Mouse (Mus musculus) heart, postnatal 14 days (tissue): ENCODE data around the gene Npc2. TPM values are rescaled to one million over a fixed set of nuclear protein-coding genes. Genes with fewer than 3 reads are reported as not detected.

Experiments
- DNase-seq, 2 experiments: peaks; one replicate each; pipeline ENCODE4 v3.0.0; 2021 to 2022
- intact Hi-C: fragments of 180-260 bp; cut with DNase I; formaldehyde crosslinking; loops from one replicate; pipeline ENCODE4 v1.15.1; 2025
- total RNA-seq, 2 experiments: library from RNA; stranded (reverse); gene quantifications; 2 replicates each; pipeline ENCODE4 v1.2.3; 2021

Npc2 gene
- total RNA-seq, 2 experiments from 2014 or later, result 30.8 to 32.7 TPM

DNA sequence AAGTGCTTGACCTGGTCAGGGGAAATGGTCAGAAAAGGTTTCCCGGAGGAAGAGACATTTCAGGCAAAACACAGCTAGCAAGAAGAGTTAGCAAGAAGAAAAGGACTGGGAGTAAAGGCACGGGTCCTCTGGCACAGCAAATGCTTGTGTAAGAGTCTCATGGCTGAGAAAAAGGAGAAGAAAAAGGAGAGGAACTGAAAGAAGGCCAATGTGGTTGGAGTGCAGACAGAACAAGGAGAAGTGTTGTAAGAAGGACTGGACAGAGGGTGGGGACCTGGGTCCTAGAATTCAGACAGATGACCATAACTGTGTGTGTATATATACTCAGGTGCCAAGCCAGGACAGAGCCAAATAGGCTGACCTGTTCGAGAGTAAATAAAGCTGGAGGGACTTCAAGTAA is 24.8 kb downstream of the Npc2 start:
- intact Hi-C loops, result no loop called here

DNA sequence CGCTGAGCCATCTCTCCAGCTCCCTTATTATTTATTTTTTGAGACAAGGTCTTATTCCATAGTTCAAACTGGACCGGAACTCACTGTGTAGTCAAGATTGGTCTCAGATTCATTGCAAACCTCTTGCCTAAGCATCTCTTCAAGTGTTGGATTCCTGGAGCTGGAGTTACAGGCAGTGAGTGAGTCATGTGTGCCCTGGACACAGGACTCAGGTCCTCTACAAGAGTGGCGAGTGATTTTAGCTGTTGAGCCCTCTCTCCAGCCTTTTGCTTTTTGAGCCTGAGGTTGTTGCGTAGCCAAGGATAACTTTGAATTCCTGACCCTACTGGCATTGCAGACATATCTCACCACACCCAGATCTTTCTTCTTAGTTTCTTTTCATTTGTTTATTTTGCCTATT is 27.3 kb downstream of the Npc2 start:
- intact Hi-C loops, result no loop called here
- DNase-seq, result no peak

More for the DNA sequence above, 24.8 kb downstream of the Npc2 start:
- no peak for DNase-seq

DNA sequence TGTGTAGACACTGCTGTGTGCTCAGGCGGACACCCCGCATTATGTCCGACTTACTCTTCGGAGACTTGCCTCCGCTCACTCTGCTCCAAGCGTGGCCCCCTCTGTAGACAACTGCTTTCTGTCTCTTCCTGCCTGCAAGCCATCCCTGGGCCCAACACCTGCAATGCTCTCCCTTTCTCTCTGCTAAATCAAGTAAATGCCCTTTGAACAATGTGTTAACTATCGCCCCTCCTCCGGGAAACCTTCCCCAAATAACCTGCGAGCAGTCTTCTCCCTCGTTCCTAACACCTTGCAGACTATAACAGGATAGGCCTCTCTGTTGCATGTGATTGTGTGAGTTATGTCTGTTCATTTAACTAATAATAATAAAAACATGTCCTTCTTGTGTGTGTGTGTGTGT is 29.5 kb downstream of the Npc2 start:
- no peak for DNase-seq
- intact Hi-C loops, result no loop called here

DNA sequence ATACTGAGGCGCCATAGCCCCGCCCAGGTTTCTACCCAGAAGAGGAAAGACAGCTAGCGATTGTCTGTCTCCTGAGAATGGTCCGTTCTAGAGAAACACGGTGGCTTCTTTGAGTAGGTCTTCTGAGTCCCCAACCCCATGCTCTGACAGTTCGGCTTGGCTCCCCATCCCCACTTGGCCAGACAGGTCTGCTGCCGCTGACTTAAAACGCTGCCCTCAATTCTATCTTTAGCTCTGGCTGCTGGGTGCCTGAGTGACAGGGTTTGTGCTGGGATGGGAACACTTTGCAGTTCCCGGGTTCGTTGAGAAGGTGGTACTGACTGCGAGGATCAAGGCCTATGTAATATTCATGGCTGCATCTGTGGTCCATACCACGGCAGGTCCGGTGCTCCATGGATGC is 39.6 kb downstream of the Npc2 start:
- no peak for DNase-seq
- intact Hi-C loops, result no loop called here

DNA sequence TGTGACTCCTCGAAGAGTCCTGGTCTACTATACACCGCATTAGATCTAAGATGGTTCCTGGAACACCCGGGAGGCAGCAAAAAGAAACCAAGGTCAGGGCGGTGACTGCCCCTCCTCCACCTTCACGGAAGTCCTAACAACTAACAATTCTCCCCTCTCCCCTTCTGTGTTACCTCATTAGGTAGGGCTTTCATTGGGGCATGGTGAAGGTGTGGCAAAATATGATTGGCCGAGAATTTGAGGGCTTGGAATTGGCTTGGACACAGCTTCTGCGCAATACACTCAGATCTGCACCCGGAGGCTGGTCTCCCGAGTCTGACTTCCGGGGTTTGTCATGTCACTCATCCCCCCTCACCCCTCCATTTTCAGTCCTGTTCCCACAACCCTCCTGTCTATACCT is 44.5 kb downstream of the Npc2 start:
- no peak for DNase-seq
- intact Hi-C loops, result no loop called here

DNA sequence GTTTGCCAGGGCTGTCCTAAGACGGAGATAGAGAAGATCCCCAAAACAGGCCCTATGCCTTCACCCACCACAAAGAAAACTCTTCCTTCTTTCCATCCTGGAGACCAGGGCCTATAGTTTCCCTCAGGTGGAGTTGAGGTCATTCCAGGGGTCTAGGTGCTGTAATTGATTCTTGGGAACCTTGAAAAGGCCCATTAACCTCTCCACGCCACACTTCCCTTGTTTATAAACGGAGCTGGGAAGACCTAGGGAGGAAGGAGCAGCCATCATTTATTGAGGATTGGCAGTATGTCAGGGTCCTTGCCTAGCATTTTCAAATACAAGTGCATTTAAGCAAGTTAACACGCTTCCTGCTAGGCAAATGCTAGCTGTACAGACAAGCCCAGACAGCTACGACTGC is 45.5 kb downstream of the Npc2 start:
- intact Hi-C loops, result no loop called here
- DNase-seq, result no peak

DNA sequence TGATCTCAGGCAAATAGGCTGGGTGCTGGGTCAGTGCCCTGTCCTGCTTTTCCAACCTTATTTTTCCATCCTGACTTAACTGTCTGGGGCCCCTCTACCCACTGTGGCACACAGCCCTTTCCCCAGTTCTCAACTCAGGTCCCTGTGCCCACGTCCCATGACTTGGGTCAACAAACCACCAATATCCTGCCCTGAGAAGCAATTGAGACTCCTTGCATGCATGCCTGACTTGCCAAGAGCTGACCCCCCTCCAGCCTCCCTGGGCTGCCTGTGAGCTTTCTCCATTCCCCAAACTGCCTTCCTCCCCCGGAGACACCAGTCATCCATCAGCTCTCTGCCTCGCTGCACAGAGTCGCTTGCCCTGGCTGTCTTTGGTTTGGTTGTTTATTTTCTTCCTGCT is 46.0 kb downstream of the Npc2 start:
- intact Hi-C loops, result no loop called here
- no peak for DNase-seq

DNA sequence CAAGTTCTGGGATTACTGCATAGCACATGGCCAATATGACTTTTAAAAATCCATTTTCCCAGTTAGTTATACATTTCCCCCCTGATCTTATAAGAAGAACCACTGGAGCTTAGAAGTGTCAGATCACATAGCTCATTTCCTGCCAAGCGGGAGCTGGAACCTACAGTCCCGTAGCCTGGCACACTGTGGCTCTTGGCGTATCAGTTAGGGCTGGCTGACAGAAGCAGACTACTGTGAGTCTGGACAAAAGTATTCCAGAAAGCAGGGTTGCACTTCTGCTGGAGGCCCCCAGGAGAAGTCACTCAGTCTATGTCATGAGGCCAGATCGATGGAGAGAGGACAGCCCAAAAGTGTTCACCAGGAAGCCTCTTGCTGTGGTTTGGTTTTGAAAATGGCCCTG is 46.6 kb downstream of the Npc2 start:
- DNase-seq, result no peak
- intact Hi-C loops, result no loop called here

DNA sequence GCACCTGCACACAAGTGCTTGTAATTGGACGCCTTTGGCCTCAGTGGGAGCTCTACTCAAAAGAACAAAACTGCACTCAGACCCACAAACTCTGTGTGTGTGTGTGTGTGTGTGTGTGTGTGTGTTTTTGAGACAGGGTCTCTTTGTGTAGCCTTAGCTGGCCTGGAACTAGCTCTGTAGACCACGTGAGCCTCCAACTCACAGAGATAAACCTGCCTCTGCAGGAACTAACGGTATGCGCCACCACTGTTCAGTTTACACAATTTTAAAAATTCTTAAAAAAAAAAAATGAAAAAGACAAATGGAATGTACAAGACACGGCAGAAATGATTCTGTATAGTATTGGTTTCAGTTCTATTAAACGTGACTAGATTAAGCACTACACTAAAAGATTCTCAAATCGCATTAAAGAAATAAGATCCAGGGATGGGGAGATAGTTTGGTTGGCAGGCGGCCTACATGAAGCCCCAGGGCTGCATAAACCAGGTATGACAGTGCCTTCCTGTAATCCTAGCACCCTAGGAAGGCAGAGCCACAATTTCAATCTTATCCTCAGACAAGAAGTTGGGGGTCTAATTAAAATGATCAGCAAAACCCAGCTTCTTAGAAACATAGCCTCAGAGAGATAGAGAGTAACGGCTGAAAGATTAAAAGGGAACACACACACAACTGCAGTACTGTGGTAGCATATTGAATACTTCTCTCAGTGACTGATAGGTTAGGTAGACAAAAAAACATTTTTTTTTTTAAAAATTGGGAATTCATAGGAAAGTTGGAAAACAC is 54.3 kb downstream of the Npc2 start:
- intact Hi-C loops, result no loop called here
- no peak for DNase-seq

DNA sequence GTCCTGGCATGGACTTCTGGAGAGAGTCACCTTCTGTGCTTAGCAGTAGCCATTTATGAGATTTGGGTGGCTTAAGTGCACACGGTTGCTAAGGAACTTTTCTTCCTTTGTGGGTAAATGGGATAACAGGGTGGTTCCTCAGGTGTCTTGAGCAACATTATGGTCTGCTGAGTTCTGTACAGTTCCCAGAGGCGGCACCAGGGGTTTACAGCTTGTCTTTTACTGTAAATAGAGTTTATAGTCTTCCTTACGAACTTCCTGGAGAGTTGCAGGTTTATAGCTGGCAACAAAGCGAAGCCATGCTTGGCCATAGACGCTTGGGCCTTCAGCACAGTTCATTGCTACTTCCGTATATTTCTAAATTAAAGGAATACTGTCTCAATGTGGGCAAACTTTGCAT is 58.4 kb downstream of the Npc2 start:
- no peak for DNase-seq
- intact Hi-C loops, result no loop called here

DNA sequence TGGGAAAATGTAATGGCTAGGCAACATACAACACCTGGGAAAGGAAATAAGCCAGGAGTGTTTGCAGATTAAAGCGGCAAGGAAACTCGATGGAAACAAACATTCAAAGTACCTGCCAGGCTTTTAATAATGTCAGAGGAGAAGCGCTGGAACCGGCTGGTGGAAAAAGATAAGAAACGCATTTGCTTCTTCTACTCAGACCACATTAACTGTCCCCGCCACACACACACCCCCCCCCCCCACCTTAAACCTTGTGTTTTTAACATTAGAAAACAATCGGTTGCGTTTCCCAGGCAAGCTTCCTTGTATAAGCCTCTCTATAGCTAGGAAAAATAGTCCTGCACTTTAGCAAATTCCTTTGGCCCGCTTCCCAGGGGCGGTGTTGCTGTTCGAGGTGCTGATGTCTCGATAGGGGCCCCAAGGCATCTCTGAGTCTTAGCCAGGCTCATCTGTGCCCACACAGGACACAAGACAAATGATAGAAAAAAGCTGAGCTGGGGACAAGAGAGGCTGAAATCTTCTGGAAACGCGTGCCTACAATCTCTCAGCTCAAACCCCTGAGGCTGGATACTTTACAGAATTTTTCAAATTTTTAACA is 63.0 kb downstream of the Npc2 start:
- intact Hi-C loops, result no loop called here
- DNase-seq, result peak in 1 of 2 experiments; percentile 39

DNA sequence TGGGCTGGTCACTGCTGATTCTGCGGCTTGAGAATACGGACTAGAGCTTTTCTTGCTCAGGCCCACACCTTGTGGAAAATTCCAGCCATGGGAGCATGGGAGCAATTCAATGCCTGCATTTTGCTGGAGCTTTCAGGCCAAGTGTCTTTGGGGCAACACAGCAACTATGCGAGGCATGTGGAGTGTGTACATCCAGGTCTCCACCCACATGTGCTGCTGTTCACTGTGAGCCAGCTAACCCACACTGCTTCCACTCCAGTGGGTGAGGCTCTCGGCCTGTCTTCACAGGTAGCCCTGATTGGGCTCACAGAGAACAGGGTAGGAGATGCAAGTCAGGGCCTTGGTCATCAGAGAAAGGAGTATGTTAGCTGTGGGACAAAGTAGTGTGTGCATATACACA is 65.1 kb downstream of the Npc2 start:
- intact Hi-C loops, result no loop called here
- no peak for DNase-seq

DNA sequence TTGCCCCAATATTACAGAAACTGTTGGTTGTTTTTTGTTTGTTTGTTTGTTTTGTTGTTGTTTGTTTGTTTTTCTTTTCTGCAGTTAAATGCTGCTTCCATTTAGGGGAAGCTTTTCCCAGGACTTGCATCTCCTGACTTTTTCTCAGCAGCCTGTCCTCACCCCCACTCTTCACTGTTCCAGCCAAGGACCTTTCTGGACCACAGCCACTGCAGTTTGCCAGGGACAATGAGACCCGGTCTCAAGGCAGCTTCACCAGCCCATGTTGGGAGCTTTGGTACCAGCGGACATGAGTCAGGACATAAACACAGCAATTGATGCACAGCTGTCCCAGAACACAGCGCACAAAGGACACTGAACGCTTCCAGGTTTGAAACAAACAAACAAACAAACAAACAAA is 66.1 kb downstream of the Npc2 start:
- intact Hi-C loops, result no loop called here
- DNase-seq, result no peak

Other genes starting within 250 kb of the Npc2 start
- gene Vsx2, start 203.4 kb downstream of the Npc2 start, total RNA-seq, result under 1 TPM in 1 of 2 experiments, not detected in 1; 0.07 TPM
- gene Abcd4, start 155.7 kb downstream of the Npc2 start, total RNA-seq, result 1 to 10 TPM; 5.6 to 7.1 TPM
- not detected for gene Vrtn, start 132.1 kb downstream of the Npc2 start, total RNA-seq
- gene Syndig1l, start 74.3 kb downstream of the Npc2 start, total RNA-seq, result not detected
- gene Isca2, start 99 bp upstream of the Npc2 start, total RNA-seq, result 10 to 100 TPM; 71.2 to 73.3 TPM
- gene Ltbp2, start 103.4 kb upstream of the Npc2 start, total RNA-seq, result 1 to 10 TPM; 1.2 to 2.3 TPM
- 10 to 100 TPM; 30.1 to 37.1 TPM for gene Fcf1, start 197.7 kb upstream of the Npc2 start, total RNA-seq
- gene Arel1, start 197.7 kb upstream of the Npc2 start, total RNA-seq, result 10 to 100 TPM; 33.6 to 38.9 TPM
- gene Ylpm1, start 223.2 kb upstream of the Npc2 start, total RNA-seq, result 10 to 100 TPM; 31.3 to 32.5 TPM